Mouse (Mus musculus) lung, embryonic 16.5 days (tissue): ENCODE measurements around the gene Lrguk. TPM values are rescaled to one million over a fixed set of nuclear protein-coding genes. Genes with fewer than 3 reads are reported as not detected.
A peak's percentile ranks its signal among the peaks of the same experiment; 100 is the strongest.

ENCODE experiments used
- ATAC-seq: fragments of 200-750 bp; cut with Nextera tagmentation; 2 replicates; pipeline ENCODE4 v1.8.0; 2017; ENCODE audit warnings: low read depth, mild to moderate bottlenecking, moderate library complexity
- H3K27ac ChIP-seq: fragments of 300-500 bp; sonication (generic); 2 replicates; pipeline ENCODE4 v1.5.1; 2014; ENCODE audit warnings: mild to moderate bottlenecking, control low read depth, low read length
- H3K27me3 ChIP-seq: fragments of 300-500 bp; sonication (generic); 2 replicates; pipeline ENCODE4 v1.6.1; 2014; ENCODE audit warnings: low read depth, low read length, mixed read lengths; ENCODE audit not compliant: control insufficient read depth, insufficient read depth
- H3K36me3 ChIP-seq: fragments of 300-500 bp; sonication (generic); 2 replicates; pipeline ENCODE4 v1.6.1; 2014; ENCODE audit warnings: low read length; ENCODE audit not compliant: control insufficient read depth, insufficient read depth
- H3K4me1 ChIP-seq: fragments of 300-500 bp; sonication (generic); replicated peaks from 2 replicates; pipeline ENCODE4 v1.6.1; 2014; ENCODE audit warnings: low read length, mixed read lengths; ENCODE audit not compliant: control insufficient read depth, insufficient read depth
- H3K4me2 ChIP-seq: fragments of 300-500 bp; sonication (generic); 2 replicates; pipeline ENCODE4 v1.6.1; 2014; ENCODE audit warnings: low read depth, low read length, control low read depth
- H3K4me3 ChIP-seq: fragments of 300-500 bp; sonication (generic); 2 replicates; pipeline ENCODE4 v1.5.1; 2014; ENCODE audit warnings: mild to moderate bottlenecking, low read length, control low read depth
- H3K9ac ChIP-seq: fragments of 300-500 bp; sonication (generic); 2 replicates; pipeline ENCODE4 v1.6.1; 2014; ENCODE audit warnings: low read length, control low read depth
- H3K9me3 ChIP-seq: fragments of 300-500 bp; sonication (generic); 2 replicates; pipeline ENCODE4 v1.6.1; 2016; ENCODE audit warnings: low read length; ENCODE audit not compliant: control insufficient read depth
- WGBS: fragments of 180-500 bp; shearing (Covaris S2); extraction: QIAGEN DNeasy Blood & Tissue Kit; methylation state at CpG from one replicate; pipeline ENCODE4 v1.1.7; 2014; 5-methylcytosine and 5-hydroxymethylcytosine counted together
- polyA plus RNA-seq: library from polyadenylated mRNA; unstranded; fragments of >200 nt; fragmentation: Nextera tagmentation; extraction: Ambion mirVana; gene quantifications from 2 replicates; pipeline ENCODE4 v1.2.1, GENCODE M21; 2015

The Lrguk gene
- polyA plus RNA-seq, 1 experiment from 2014 or later, result 2.8 TPM

DNA sequence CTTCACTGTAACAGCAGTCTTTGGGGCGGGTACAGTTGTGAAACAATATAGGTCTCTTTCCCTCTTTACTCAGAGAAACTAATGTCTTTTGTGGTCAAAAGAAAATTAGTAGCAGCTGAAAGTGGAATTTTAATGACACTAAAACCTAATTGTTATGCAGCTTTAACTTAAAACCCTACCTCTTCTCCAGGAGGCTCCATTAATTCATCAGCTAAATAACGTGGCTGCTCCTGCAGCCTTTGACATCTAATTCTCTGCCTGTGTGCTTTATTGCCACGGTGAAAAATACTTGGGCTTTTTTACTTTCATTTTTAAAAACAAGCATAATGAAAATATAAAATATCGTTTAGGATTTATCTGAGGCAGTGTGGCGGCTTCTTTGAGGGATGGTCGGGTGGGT is 15.8 kb upstream of the Lrguk start:
- Histone ChIP-seq H3K27me3 (no peaks in the 10 kb centered on the region), H3K4me3 (no peak overlapping the region), H3K36me3 (no peaks in the 10 kb centered on the region), H3K9me3 (no peaks in the 10 kb centered on the region), H3K27ac (no peak overlapping the region), H3K4me2 (no peak overlapping the region), H3K4me1 (no peaks in the 10 kb centered on the region), H3K9ac (no peak overlapping the region)
- 73% methylated on average over 6 of the region's 6 CpGs for WGBS
- ATAC-seq, result no peak

DNA sequence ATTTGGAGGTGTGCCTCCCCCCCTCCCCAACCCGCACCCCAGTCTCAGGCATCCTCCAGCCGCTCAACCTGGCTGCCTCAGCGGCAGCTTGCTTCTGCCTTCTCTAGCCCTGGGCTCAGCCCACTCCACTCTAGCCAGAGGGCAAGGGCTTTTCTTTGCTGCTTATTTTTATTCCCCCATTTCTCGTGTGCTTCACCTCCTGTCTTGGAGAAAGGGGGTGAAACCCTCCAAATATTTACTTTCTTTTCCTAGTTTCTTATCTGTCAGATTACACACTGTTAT is 439 bp downstream of the Lrguk start:
- peak; percentile 65 for ATAC-seq
- Histone ChIP-seq H3K4me2 (peak overlapping the region; percentile 76), H3K9ac (peak overlapping the region; percentile 68), H3K9me3 (no peaks in the 10 kb centered on the region), H3K27me3 (no peaks in the 10 kb centered on the region), H3K4me3 (peak overlapping the region; percentile 67), H3K36me3 (no peaks in the 10 kb centered on the region), H3K27ac (0 out of 2 replicates have a peak overlapping the region, but pooled peaks have one; percentile 32), H3K4me1 (peaks cover 5% of the 10 kb centered on the region; the same call in 1 of the 2 replicates)
- WGBS, result 2% methylated on average over 4 of the region's 4 CpGs

DNA sequence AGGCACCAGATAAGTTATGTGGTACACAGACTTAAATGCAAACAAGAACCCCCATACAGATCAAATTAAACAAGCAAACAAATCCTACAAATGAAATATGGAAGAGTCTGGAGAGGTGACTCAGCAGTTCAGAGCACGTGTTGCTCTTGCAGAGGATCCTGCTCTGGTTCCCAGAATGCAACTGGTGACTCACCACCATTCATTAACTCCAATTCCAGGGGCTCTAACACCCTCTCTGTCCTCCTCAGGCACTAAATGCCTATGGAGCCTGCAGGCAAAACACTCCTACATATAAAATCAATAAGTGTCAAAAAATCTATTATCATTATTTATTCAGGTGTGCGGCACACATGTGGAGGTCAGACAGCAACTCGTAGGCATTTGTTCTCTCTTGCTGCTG is 4.8 kb downstream of the Lrguk start:
- H3K9me3 ChIP-seq, result no peaks in the 10 kb centered on the region
- no peaks in the 10 kb centered on the region for H3K36me3 ChIP-seq
- H3K4me1 ChIP-seq, result peaks cover 9% of the 10 kb centered on the region; the same call in 1 of the 2 replicates
- 41% methylated on average over 3 of the region's 3 CpGs for WGBS
- no peak for ATAC-seq
- no peak overlapping the region for H3K4me3 ChIP-seq
- H3K4me2 ChIP-seq, result no peak overlapping the region
- no peak overlapping the region for H3K9ac ChIP-seq
- no peaks in the 10 kb centered on the region for H3K27me3 ChIP-seq
- H3K27ac ChIP-seq, result peak overlapping the region; percentile 36

DNA sequence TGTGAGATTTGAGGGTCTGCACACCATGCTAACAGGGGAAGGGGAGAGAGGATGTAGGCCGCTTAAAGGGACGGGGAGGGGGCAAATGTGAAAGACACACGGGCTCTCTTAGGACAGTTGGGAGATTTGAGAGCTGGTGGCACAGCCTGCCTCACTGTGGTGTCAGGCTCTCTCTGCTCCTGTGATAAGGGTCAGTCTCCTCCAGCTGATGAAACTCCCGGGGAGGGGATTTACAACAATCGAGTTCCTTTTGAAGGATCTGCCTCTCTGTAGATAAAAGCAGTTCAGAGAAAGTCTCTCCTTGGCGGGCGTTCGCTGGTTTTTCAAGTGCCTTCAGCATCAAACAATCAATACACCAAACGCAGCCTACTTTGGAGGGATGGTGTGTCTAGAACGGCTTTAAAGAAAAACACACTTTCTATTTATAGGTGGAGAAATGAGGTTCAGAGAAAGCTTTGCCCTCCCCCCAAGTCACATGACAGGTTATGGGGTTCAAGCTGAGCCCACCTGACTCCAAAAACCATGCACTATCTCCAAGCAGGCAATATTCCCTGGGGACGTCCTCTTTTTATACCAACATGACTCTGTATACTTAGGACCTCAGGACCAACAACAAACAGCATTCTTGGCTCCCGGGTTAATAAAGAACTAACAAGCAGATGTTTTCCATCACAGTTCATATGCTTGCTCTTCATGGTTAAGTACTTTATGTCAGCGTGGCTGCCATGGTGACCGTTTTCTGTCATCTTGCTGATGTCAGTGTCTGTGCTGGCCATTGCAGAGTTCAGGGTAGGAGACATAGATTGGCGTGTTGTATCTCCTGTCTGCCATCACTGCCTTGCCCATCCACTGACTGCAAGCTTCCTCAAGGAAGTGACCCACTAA is 5.6 kb downstream of the Lrguk start:
- Histone ChIP-seq H3K36me3 (no peaks in the 10 kb centered on the region), H3K27ac (peak overlapping the region; percentile 36), H3K9me3 (no peaks in the 10 kb centered on the region), H3K4me2 (no peak overlapping the region), H3K9ac (no peak overlapping the region), H3K4me3 (no peak overlapping the region), H3K27me3 (no peaks in the 10 kb centered on the region), H3K4me1 (peaks cover 9% of the 10 kb centered on the region; the same call in 1 of the 2 replicates)
- WGBS, result 20% methylated on average over 15 of the region's 15 CpGs
- ATAC-seq, result peak; percentile 87

DNA sequence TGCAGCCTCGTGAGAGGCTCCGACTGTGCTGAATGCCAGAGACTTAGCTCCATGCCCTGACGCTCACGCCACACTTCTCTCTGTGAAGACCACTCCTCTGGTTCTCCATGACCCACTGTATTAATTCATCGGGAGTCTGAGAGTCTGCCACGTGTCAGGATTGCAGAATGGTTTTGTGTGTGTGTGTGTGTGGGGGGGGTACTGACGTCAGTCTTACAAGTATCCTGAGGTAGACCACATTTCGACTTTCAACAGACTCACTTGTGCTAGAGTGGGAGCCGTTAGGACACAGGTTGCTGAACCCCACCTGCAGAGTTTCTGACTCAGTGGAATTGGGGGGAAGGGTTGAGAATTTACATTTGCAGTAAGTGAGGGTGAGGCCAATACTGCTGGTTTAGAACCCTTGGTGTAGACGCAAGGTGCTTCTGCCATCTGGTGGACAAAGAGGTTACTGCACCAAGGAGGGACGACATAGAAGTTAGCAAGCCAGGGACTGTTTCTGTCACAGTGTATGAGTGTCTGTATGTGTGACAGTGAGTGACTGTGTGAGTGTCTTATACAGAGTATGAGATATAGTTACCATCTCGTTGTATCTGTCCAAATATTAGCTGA is 11.5 kb downstream of the Lrguk start:
- Histone ChIP-seq H3K27ac (peak overlapping the region; percentile 75), H3K9ac (no peak overlapping the region), H3K9me3 (no peaks in the 10 kb centered on the region), H3K4me1 (peaks cover 3% of the 10 kb centered on the region; the same call in 1 of the 2 replicates), H3K4me3 (no peak overlapping the region), H3K36me3 (no peaks in the 10 kb centered on the region), H3K27me3 (no peaks in the 10 kb centered on the region), H3K4me2 (no peak overlapping the region)
- ATAC-seq, result peak; percentile 53
- 38% methylated on average over 12 of the region's 12 CpGs for WGBS

DNA sequence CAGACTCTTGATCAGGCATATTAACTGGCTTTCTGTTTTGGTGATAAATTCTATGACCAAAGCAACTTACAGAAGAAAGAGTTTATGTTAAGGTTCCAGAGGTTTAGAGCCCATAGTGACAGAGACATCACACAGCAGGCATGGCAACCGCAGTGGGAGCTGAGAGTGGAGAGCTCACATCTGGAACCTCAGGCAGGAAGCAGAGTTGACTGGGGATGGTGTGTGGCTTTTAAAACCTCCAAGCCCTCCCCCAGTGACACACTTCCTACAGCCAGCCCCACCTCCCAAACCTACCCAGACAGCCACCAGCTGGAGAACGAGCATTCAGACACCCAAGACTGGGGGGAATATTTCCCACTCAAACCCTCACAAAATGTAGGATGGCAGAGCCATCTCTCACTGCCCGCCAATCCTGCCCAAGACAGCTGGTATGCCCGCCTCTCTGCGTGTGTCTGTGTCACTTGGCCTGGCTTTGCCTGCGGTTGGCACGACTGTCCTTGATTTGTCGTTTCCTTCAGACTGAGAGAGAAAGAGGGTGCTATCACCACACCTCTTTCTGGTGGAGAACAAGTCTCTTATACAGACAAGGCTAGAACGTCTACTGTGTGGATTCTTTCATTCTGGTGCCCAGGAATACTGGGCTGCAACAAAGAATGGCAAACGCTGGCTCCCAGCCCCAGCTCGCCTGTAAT is 12.5 kb downstream of the Lrguk start:
- ATAC-seq, result peak; percentile 75
- Histone ChIP-seq H3K4me3 (no peak overlapping the region), H3K4me1 (peaks cover 3% of the 10 kb centered on the region; the same call in 1 of the 2 replicates), H3K9ac (no peak overlapping the region), H3K27me3 (no peaks in the 10 kb centered on the region), H3K4me2 (no peak overlapping the region), H3K9me3 (no peaks in the 10 kb centered on the region), H3K36me3 (no peaks in the 10 kb centered on the region), H3K27ac (peak overlapping the region; percentile 75)
- WGBS, result 79% methylated on average over 11 of the region's 11 CpGs

DNA sequence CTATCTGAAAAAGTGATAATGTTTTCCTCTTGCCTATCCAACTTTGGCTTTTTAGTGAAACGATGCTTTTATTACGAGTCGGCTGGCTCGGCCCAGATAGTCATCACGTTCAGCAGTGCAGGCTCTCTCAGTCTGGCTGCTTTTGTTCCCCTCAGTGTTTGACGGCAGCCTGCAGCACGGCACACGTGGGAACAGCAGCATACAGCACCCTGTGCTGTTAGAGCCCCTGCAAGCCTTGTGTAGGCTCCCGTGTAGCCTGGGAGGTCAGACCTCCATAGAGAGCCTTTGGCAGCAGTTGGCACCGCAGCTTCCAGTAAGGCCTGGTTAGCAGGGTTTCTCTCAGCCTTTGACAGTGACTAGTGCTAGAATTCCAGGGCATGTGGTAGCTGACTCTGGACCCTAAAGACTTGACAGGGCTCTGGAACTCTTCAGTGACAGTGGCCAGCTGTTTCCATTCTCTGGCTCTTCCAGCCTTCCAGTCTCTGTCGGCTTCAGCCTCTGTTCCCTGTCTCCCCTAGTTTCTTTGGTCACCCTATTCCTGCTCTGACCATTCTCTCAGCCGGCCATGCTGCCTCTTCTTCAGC is 15.1 kb downstream of the Lrguk start:
- no peaks in the 10 kb centered on the region for H3K36me3 ChIP-seq
- peak overlapping the region; percentile 83 for H3K27ac ChIP-seq
- H3K27me3 ChIP-seq, result no peaks in the 10 kb centered on the region
- no peak overlapping the region for H3K4me2 ChIP-seq
- peak; percentile 88 for ATAC-seq
- H3K4me1 ChIP-seq, result peaks cover 3% of the 10 kb centered on the region; the same call in 1 of the 2 replicates
- WGBS, result 44% methylated on average over 12 of the region's 12 CpGs
- H3K9me3 ChIP-seq, result no peaks in the 10 kb centered on the region
- H3K4me3 ChIP-seq, result no peak overlapping the region
- no peak overlapping the region for H3K9ac ChIP-seq

DNA sequence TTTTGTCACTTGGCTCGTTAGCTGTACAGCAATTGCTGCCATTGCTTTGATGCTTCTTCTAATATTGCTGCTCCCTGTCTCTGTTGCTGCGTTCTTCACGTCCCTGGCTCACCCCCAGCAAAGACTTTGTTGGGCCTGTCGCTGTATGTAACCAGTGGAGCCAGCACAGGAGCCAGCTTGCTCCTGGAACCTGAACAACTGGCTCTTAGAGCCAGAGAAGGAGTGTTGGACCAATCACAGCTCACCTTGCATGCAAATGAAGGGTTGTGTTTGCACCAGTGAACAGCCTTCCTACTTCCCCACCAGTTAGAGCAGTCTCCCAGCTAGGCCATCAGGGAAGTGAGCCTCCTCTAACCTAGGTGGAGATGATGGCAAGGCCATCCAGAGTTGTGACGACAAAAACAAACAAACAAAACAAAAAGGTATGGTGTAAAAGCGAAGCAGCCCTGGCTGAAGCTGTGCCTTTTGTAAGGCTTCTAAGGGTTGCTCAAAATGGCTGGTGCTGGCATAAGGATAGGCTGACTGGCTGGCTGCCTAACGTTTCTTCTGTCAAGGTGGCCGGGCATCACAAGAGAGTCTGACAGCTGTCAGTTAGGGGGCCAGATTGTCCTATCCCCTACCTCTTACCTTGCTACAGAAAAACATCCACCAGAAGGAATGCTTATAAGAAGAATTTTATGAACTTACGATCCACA is 15.7 kb downstream of the Lrguk start:
- no peak overlapping the region for H3K4me3 ChIP-seq
- H3K27me3 ChIP-seq, result no peaks in the 10 kb centered on the region
- no peaks in the 10 kb centered on the region for H3K9me3 ChIP-seq
- H3K4me2 ChIP-seq, result no peak overlapping the region
- WGBS, result 70% methylated on average over 9 of the region's 9 CpGs
- peak overlapping the region; percentile 83 for H3K27ac ChIP-seq
- ATAC-seq, result peak; percentile 7
- peaks cover 1% of the 10 kb centered on the region; the same call in 1 of the 2 replicates for H3K4me1 ChIP-seq
- no peak overlapping the region for H3K9ac ChIP-seq
- no peaks in the 10 kb centered on the region for H3K36me3 ChIP-seq
